Mouse (Mus musculus) olfactory bulb, adult 2 months (tissue): ENCODE data around the gene S100a10. TPM values are rescaled to one million over a fixed set of nuclear protein-coding genes. Genes with fewer than 3 reads are reported as not detected.

ENCODE experiments used
- H3K27ac ChIP-seq: fragments of 200-500 bp; 2 replicates; pipeline ENCODE4 v1.5.1; 2012; ENCODE audit warnings: low read depth, low read length; ENCODE audit not compliant: insufficient read depth
- H3K4me1 ChIP-seq: fragments of 200-500 bp; 2 replicates; pipeline ENCODE4 v1.6.1; 2012; ENCODE audit warnings: low read length; ENCODE audit not compliant: control insufficient read depth, insufficient read depth
- H3K4me3 ChIP-seq: fragments of 200-500 bp; 2 replicates; pipeline ENCODE4 v1.5.1; 2012; ENCODE audit warnings: mild to moderate bottlenecking, low read depth, low read length, moderate library complexity; ENCODE audit not compliant: insufficient read depth
- CTCF ChIP-seq: fragments of 200-500 bp; IDR thresholded peaks from 2 replicates; pipeline ENCODE4 v1.5.1; 2012; ENCODE audit warnings: low read depth, mild to moderate bottlenecking, low read length, moderate library complexity; ENCODE audit not compliant: insufficient read depth
- POLR2A ChIP-seq: fragments of 200-500 bp; IDR thresholded peaks from 2 replicates; pipeline ENCODE4 v1.6.1; 2012; ENCODE audit warnings: mild to moderate bottlenecking, low read depth, low read length, moderate library complexity; ENCODE audit not compliant: insufficient read depth
- WGBS: fragments of 180-500 bp; shearing (Covaris S2); methylation state at CpG from one replicate; pipeline ENCODE4 v1.1.7; 2018; 5-methylcytosine and 5-hydroxymethylcytosine counted together
- polyA plus RNA-seq: library from polyadenylated mRNA; stranded (reverse); fragments of >200 nt; gene quantifications from 2 replicates; pipeline ENCODE4 v1.2.4, GENCODE M21; 2012; ENCODE audit warnings: low replicate concordance; ENCODE audit not compliant: missing spikeins, insufficient read depth, insufficient read length

The S100a10 gene
- not detected in 2 replicates for polyA plus RNA-seq

DNA sequence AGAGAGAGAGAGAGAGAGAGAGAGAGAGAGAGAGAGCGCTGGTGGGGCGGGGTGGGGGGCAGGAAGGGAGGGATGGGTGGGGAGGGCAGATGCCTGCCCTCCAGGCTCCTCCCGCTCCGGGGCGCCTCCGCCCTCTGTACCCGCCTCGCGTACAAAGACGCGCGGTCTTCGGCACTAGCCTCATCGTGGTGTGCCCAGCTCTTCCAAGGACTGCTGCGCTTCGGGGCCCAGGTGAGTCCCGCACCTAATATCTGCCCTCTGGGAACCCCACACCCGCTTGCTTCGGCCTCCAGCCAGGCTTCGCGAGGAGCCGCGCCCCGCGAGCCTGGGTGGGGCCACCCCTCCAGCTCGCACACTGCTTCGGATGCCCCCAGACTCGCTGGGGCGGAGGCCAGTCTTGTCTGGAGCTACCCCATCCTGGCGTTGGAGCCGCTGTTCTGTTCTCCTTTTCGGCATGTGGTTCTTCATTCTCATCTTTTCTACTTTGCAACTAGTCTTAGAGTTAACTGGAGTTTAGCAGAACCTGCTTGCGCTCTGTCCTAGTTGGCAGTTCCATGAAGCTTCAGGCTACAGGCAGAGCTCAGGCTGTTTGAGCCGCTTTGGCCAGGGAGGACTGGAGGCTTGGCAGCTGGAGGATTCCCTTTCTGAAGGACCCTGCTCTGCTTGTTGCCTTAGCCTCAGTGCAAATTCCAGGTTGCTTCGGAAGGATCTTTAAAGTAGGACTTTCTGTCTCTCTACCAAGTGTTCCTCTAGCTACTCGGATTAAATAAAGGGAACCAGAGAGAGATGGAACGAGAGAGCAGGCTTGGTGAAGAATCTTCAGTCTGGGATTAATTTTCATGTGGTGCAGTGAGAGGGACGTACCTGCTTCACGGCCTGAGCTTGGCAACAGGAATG, at the start of gene S100a10:
TSS of gene S100a10 (plus strand) at position 100 of the 897 bp plus-strand sequence.
- H3K4me1 ChIP-seq: peaks cover 22% of the 10 kb centered on the region
- TF ChIP-seq POLR2A: peak; percentile 42; the same call in 1 of the 2 replicates
- no peak for TF ChIP-seq CTCF
- WGBS: 3% methylated on average over 37 of the region's 39 CpGs
- peak within 1 kb of the TSS; percentile 82 for H3K27ac ChIP-seq
- peak within 1 kb of the TSS; percentile 77 for H3K4me3 ChIP-seq

DNA sequence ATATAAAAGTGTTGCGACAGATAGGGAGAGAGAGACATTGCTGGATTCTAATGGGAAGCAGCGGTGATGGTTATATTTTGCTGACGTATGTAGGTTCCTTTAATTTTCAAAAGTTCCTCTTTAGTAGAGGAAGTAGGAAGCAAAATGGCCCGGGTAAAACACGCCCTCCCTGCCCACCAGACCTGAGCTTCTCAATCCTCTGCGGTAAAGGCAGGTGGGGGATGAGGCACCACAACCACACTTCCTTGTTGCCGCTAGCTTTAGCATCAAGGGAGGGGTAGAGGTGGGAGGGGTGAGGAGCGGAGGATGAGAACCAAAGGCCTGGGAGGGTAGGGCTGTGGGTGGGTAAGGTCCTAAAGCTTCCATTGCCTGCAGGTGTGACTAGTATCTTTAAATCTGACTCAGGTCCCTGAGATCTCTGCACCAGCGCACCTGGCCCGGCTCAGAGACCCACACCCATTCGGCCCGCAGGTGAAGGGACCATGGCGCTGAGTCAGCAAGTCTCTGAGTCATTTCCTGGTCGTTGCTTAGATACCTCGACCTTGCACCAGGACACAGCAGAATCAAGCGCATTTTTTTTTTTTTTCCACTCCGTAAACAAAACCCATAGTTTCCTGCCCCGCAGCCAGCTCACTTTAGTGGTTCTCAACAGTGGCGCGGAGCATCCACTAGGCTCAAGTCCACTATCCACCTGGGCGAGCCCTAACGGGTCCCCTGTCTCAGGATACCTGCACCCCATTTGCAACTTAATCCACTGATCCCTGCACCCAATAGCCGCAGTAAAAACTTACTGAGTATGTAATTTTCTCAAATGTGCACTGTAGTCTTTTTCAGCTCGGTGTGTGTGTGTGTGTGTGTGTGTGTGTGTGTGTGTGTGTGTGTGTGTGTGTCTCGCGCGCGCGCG, 48.7 kb upstream of the S100a10 start:
- no peak for TF ChIP-seq CTCF
- no peak for TF ChIP-seq POLR2A
- WGBS: 50% methylated on average over 30 of the region's 30 CpGs
- H3K27ac ChIP-seq: no peak overlapping the region
- no peak overlapping the region for H3K4me3 ChIP-seq
- peaks cover 6% of the 10 kb centered on the region; the same call in 1 of the 2 replicates for H3K4me1 ChIP-seq

GRCm38 (mm10) chr3:93506881-93507325, 48.0 kb upstream of the S100a10 start:
- WGBS: 79% methylated on average over 5 of the region's 5 CpGs
- no peak overlapping the region for H3K4me3 ChIP-seq
- TF ChIP-seq CTCF (no peak), POLR2A (no peak)

DNA sequence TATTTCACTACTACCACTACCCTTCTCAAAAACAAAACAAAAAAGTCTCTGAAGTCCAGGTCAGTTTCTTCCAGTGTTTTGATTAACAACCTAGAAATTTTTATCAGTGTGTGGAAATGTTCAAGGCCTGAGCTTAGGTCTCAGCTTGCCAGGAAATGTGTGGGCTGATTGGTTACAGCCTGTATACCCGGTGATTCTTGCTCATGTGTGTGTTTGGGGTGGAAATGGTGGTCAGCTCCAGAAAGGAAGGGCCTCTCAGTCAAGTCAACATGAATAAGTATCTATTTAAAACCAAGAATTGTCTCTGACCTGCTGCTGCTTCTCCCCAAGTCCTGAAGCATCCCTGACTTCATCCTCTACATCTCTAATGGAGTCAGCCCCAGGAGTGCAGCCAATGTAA, 45.6 kb upstream of the S100a10 start:
- Histone ChIP-seq H3K4me1 (peaks cover 6% of the 10 kb centered on the region; the same call in 1 of the 2 replicates), H3K4me3 (no peak overlapping the region), H3K27ac (no peak overlapping the region)
- 79% methylated on average over 1 of the region's 1 CpGs for WGBS
- TF ChIP-seq CTCF (no peak), POLR2A (no peak)

More at GRCm38 (mm10) chr3:93506881-93507325, 48.0 kb upstream of the S100a10 start:
- peaks cover 6% of the 10 kb centered on the region; the same call in 1 of the 2 replicates for H3K4me1 ChIP-seq
- H3K27ac ChIP-seq: no peak overlapping the region

GRCm38 (mm10) chr3:93511036-93511435, 43.8 kb upstream of the S100a10 start:
- Histone ChIP-seq H3K27ac (no peak overlapping the region), H3K4me3 (no peak overlapping the region), H3K4me1 (peaks cover 5% of the 10 kb centered on the region; the same call in 1 of the 2 replicates)
- no peak for TF ChIP-seq POLR2A
- WGBS: 90% methylated on average over 1 of the region's 1 CpGs

DNA sequence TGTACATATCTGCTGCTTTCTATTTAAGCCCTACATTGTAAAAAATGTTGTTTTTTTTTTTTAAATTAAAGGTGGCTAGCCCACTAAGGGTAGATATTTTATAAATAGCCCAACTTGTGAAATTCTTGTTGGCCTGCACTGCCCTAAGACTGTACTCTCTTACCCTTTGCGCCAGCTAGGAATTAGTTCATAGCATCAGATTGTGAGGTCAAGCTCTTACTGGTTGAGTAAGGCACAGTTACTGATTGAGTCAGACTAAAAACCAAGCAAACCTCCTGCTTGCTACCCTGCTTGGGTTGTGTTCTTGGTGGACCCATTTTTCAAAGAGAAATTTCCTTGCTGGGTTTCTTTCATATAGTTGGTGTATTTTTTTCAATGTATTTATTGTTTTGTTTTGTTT, 43.1 kb upstream of the S100a10 start:
- Histone ChIP-seq H3K27ac (no peak overlapping the region), H3K4me1 (no peaks in the 10 kb centered on the region), H3K4me3 (no peak overlapping the region)
- WGBS: 95% methylated on average over 1 of the region's 1 CpGs
- TF ChIP-seq POLR2A (no peak), CTCF (no peak)

DNA sequence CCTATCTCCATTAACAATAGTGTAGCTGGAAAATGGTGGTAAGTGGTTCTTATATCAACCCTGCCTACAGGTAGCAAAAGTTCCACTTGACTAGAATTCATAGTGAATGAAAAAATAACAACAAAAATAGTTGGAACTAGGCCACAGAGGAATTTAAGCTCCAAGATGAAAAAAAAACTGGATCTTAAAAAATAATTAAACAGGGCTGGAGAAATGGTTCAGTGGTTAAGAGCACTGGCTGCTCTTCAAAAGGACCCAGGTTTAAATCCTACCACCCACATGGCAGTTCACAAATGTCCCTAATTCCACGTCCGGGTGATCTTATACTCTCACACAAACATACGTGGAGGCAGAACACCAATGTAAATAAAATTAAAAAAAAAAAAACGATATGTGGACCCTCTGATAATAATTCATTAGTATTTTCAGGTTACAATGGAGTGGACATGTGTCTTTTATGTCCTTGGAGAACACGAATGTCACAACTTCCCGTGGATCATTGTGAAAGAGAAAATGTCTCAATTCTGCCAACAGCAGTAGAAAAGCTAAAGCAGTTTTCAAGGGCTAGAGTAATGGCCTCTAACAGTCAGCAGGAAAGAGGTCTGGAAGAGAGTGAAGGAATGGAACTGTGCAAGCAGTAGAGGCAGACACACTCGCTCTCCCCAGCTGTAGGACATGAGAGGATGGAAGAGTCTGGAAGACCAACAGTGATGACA, 42.3 kb upstream of the S100a10 start:
- no peak for TF ChIP-seq POLR2A
- WGBS: 74% methylated on average over 7 of the region's 7 CpGs
- Histone ChIP-seq H3K4me1 (no peaks in the 10 kb centered on the region), H3K27ac (no peak overlapping the region), H3K4me3 (no peak overlapping the region)

DNA sequence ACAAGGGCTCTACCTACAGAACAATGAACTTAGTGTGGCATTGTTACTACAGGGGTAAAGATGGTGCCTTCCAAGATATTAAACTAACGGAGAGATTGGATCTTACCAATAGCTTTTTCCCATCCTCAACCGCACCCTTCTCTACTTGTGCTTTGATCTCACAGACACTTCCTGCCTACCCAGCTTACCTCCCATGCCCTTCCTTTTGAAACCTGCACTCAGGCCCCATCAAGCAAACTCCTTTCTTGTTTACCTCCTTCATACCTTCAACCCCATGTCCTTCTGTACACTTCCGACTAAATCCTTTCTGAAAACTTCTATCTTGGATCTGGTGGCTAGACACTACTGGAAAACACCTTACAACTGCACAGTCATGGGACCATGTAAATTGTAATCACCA, 40.3 kb upstream of the S100a10 start:
- 94% methylated on average over 3 of the region's 3 CpGs for WGBS
- no peak for TF ChIP-seq CTCF
- TF ChIP-seq POLR2A: no peak

More for the DNA sequence above, 40.3 kb upstream of the S100a10 start:
- no peak overlapping the region for H3K27ac ChIP-seq
- no peaks in the 10 kb centered on the region for H3K4me1 ChIP-seq
- no peak overlapping the region for H3K4me3 ChIP-seq
